Mouse (Mus musculus) gastrocnemius, postnatal 36 days (tissue): ENCODE measurements around the gene Uaca. TPM values are rescaled to one million over a fixed set of nuclear protein-coding genes. Genes with fewer than 3 reads are reported as not detected.

Source experiments
- DNase-seq, 2 experiments: peaks; one replicate each; pipeline ENCODE4 v3.0.0; 2022
- intact Hi-C: fragments of 180-260 bp; cut with DNase I; formaldehyde crosslinking; loops from one replicate; pipeline ENCODE4 v1.15.1; 2025
- long read RNA-seq, 2 experiments: library from polyadenylated mRNA; stranded (forward); transcript quantifications; one replicate each; pipeline ENCODE4 v2.0.0; 2021
- total RNA-seq, 2 experiments: library from RNA; stranded (reverse); gene quantifications; 2 replicates each; pipeline ENCODE4 v1.2.3; 2021

The Uaca gene
- total RNA-seq, result 100 to 1,000 TPM; 103 to 112 TPM
- long read RNA-seq, experiment 1, full-length matches to known transcripts, result 18 of 53 reads
- long read RNA-seq, experiment 1, partial matches to known transcripts, result 24 of 53 reads
- long read RNA-seq, experiment 1, other reads (novel, unspliced or antisense), result 11 of 53 reads
- long read RNA-seq, experiment 2, full-length matches to known transcripts, result 21 of 61 reads
- long read RNA-seq, experiment 2, partial matches to known transcripts, result 26 of 61 reads
- long read RNA-seq, experiment 2, other reads (novel, unspliced or antisense), result 14 of 61 reads

- peak; percentile 92 to 93 for DNase-seq
- intact Hi-C loops, result loop anchor here (2.0 kb wide), 1 partner anchor 38 kb away; no protein-coding TSS in a partner anchor
Measured at GRCm38 (mm10) chr9:60794210-60794840, at the start of gene Uaca. Gene Uaca (plus strand): TSS chr9:60794542.

GRCm38 (mm10) chr9:60744971-60745370 lies 49.4 kb upstream of the Uaca start:
- DNase-seq, result no peak
- intact Hi-C loops, result no loop called here

- DNase-seq, result no peak
- intact Hi-C loops, result no loop called here
Measured at GRCm38 (mm10) chr9:60746561-60746960, 47.8 kb upstream of the Uaca start.

- intact Hi-C loops, result no loop called here
Measured at GRCm38 (mm10) chr9:60747672-60748071, 46.7 kb upstream of the Uaca start.

GRCm38 (mm10) chr9:60748191-60748590 lies 46.2 kb upstream of the Uaca start:
- no peak for DNase-seq
- intact Hi-C loops, result no loop called here

More at GRCm38 (mm10) chr9:60747672-60748071, 46.7 kb upstream of the Uaca start:
- no peak for DNase-seq

GRCm38 (mm10) chr9:60749105-60749504 lies 45.2 kb upstream of the Uaca start:
- DNase-seq, result no peak
- intact Hi-C loops, result no loop called here

- intact Hi-C loops, result no loop called here
- DNase-seq, result no peak
Measured at GRCm38 (mm10) chr9:60751098-60751497, 43.2 kb upstream of the Uaca start.

- DNase-seq, result no peak
- intact Hi-C loops, result no loop called here
Measured at GRCm38 (mm10) chr9:60751971-60752370, 42.4 kb upstream of the Uaca start.

- no peak for DNase-seq
- intact Hi-C loops, result no loop called here
Measured at GRCm38 (mm10) chr9:60752636-60753035, 41.7 kb upstream of the Uaca start.

- intact Hi-C loops, result loop anchor here (2.0 kb wide), 3 partner anchors 39 to 103 kb away; partner anchors contain the start of gene Uaca
Measured at GRCm38 (mm10) chr9:60756258-60756657, 38.1 kb upstream of the Uaca start.

GRCm38 (mm10) chr9:60756866-60757740 lies 37.2 kb upstream of the Uaca start:
- intact Hi-C loops, result loop anchor here (2.0 kb wide), 3 partner anchors 38 to 102 kb away; partner anchors contain the start of gene Uaca
- peak in 1 of 2 experiments; percentile 7 for DNase-seq

More at GRCm38 (mm10) chr9:60756258-60756657, 38.1 kb upstream of the Uaca start:
- DNase-seq, result peak; percentile 68 to 69

GRCm38 (mm10) chr9:60757817-60758216 lies 36.5 kb upstream of the Uaca start:
- intact Hi-C loops, result loop anchor here (2.0 kb wide), 3 partner anchors 37 to 101 kb away; partner anchors contain the start of gene Uaca
- no peak for DNase-seq

GRCm38 (mm10) chr9:60759436-60760007 lies 34.8 kb upstream of the Uaca start:
- intact Hi-C loops, result no loop called here
- DNase-seq, result peak; percentile 46 to 68

GRCm38 (mm10) chr9:60765181-60765580 lies 29.2 kb upstream of the Uaca start:
- intact Hi-C loops, result no loop called here

GRCm38 (mm10) chr9:60768393-60768792 lies 25.9 kb upstream of the Uaca start:
- DNase-seq, result no peak
- intact Hi-C loops, result no loop called here

More at GRCm38 (mm10) chr9:60765181-60765580, 29.2 kb upstream of the Uaca start:
- no peak for DNase-seq

GRCm38 (mm10) chr9:60769711-60770111 lies 24.6 kb upstream of the Uaca start:
- DNase-seq, result no peak
- intact Hi-C loops, result no loop called here

- DNase-seq, result no peak
- intact Hi-C loops, result no loop called here
Measured at GRCm38 (mm10) chr9:60773713-60774112, 20.6 kb upstream of the Uaca start.

- DNase-seq, result no peak
- intact Hi-C loops, result no loop called here
Measured at GRCm38 (mm10) chr9:60776899-60777298, 17.4 kb upstream of the Uaca start.

GRCm38 (mm10) chr9:60782057-60782789 lies 12.1 kb upstream of the Uaca start:
- intact Hi-C loops, result no loop called here

GRCm38 (mm10) chr9:60785069-60785468 lies 9.3 kb upstream of the Uaca start:
- no peak for DNase-seq
- intact Hi-C loops, result no loop called here

More at GRCm38 (mm10) chr9:60782057-60782789, 12.1 kb upstream of the Uaca start:
- no peak for DNase-seq
